9 mouse cellular contexts compared by ENCODE assay signal in genomic region chr15:103250195-103250740, GRCm38 (mm10). TPM values are rescaled to one million over a fixed set of nuclear protein-coding genes. Genes with fewer than 3 reads are reported as not detected.
A peak's percentile ranks its signal among the peaks of the same experiment; 100 is the strongest.
DNase-seq lines count a peak whose midpoint lies in the region; ATAC-seq lines count a peak whose summit lies in the region.
"Had no signal": no experiment of that assay in that cellular context is flagged by ENCODE, and none has a peak within 500 bp of the region (broad histone marks: within the 10 kb centered on the region; RNA-seq: fewer than 3 reads in every experiment).

No protein-coding gene starts in this region.

- intact Hi-C loops in heart, postnatal 14 days (cut with DNase I) = no loop called here

- H3K27me3 ChIP-seq in forebrain, embryonic 11.5 days (ENCODE audit: control insufficient read depth, insufficient read depth, low read length) = no peaks in the 10 kb centered on the region
- H3K27me3 ChIP-seq in forebrain, embryonic 15.5 days = no peaks in the 10 kb centered on the region
- no peaks in the 10 kb centered on the region for H3K27me3 ChIP-seq in embryonic facial prominence, embryonic 11.5 days (ENCODE audit: control insufficient read depth, insufficient read depth, low read length)
- H3K27me3 ChIP-seq in limb, embryonic 11.5 days (ENCODE audit: control insufficient read depth, insufficient read depth, low read length) = no peaks in the 10 kb centered on the region
- H3K27me3 ChIP-seq in midbrain, embryonic 14.5 days (ENCODE audit: control insufficient read depth, insufficient read depth, low read length) = 0 out of 2 replicates have a peak, but pooled peaks cover 4% of the 10 kb centered on the region

- 0 out of 2 replicates have a peak overlapping the region, but pooled peaks have one; percentile 25 for H3K27ac ChIP-seq in forebrain, embryonic 11.5 days (ENCODE audit: low read depth, low read length)
- H3K27ac ChIP-seq in forebrain, embryonic 15.5 days (replicated peaks) = no peak overlapping the region
- H3K27ac ChIP-seq in embryonic facial prominence, embryonic 11.5 days (replicated peaks; ENCODE audit: low read depth, low read length) = no peak overlapping the region
- peak overlapping the region; percentile 2; the same call in 1 of the 2 replicates for H3K27ac ChIP-seq in limb, embryonic 11.5 days (replicated peaks; ENCODE audit: low read depth, low read length)
- no peak overlapping the region for H3K27ac ChIP-seq in midbrain, embryonic 14.5 days (replicated peaks; ENCODE audit: low read depth, low read length)

- peak; percentile 29; the same call in 1 of the 2 replicates for ATAC-seq in forebrain, embryonic 11.5 days (replicated peaks; ENCODE audit: low FRiP score)
- no peak for ATAC-seq in forebrain, embryonic 15.5 days (replicated peaks)
- ATAC-seq in embryonic facial prominence, embryonic 11.5 days (replicated peaks; ENCODE audit: insufficient number of reproducible peaks, low FRiP score, low TSS enrichment, low read depth) = no peak; the same call in 1 of the 2 replicates
- no peak for ATAC-seq in limb, embryonic 11.5 days (ENCODE audit: insufficient number of reproducible peaks, low FRiP score, low TSS enrichment, low read depth)
- no peak for ATAC-seq in midbrain, embryonic 14.5 days (ENCODE audit: low FRiP score, low TSS enrichment)

- peaks cover 5% of the 10 kb centered on the region; the same call in 1 of the 2 replicates for H3K4me1 ChIP-seq in forebrain, embryonic 11.5 days (replicated peaks; ENCODE audit: control insufficient read depth, insufficient read depth, low read length)
- H3K4me1 ChIP-seq in forebrain, embryonic 15.5 days = peaks cover 9% of the 10 kb centered on the region
- H3K4me1 ChIP-seq in embryonic facial prominence, embryonic 11.5 days (ENCODE audit: control insufficient read depth, insufficient read depth, low read length) = no peaks in the 10 kb centered on the region; the same call in 1 of the 2 replicates
- H3K4me1 ChIP-seq in limb, embryonic 11.5 days (ENCODE audit: control insufficient read depth, insufficient read depth, low read length) = peaks cover 6% of the 10 kb centered on the region
- peaks cover 6% of the 10 kb centered on the region for H3K4me1 ChIP-seq in midbrain, embryonic 14.5 days (ENCODE audit: control insufficient read depth, insufficient read depth, low read length)

- peaks cover 27% of the 10 kb centered on the region for H3K36me3 ChIP-seq in forebrain, embryonic 11.5 days (ENCODE audit: control insufficient read depth, insufficient read depth, low read length)
- H3K36me3 ChIP-seq in forebrain, embryonic 15.5 days = peaks cover 41% of the 10 kb centered on the region
- peaks cover 21% of the 10 kb centered on the region for H3K36me3 ChIP-seq in embryonic facial prominence, embryonic 11.5 days (replicated peaks; ENCODE audit: control insufficient read depth, insufficient read depth, low read depth, low read length)
- peaks cover 31% of the 10 kb centered on the region for H3K36me3 ChIP-seq in limb, embryonic 11.5 days (ENCODE audit: control insufficient read depth, insufficient read depth, low read length)
- H3K36me3 ChIP-seq in midbrain, embryonic 14.5 days (ENCODE audit: control insufficient read depth, insufficient read depth, low read length) = peaks cover 42% of the 10 kb centered on the region

- no peak overlapping the region for H3K4me3 ChIP-seq in forebrain, embryonic 11.5 days (ENCODE audit: low read depth, low read length)
- H3K4me3 ChIP-seq in forebrain, embryonic 15.5 days = no peak overlapping the region
- H3K4me3 ChIP-seq in embryonic facial prominence, embryonic 11.5 days (ENCODE audit: low read depth, low read length) = no peak overlapping the region
- no peak overlapping the region for H3K4me3 ChIP-seq in limb, embryonic 11.5 days (ENCODE audit: low read depth, low read length)
- no peak overlapping the region for H3K4me3 ChIP-seq in midbrain, embryonic 14.5 days (replicated peaks; ENCODE audit: low read depth, low read length)

- no peak overlapping the region for H3K9ac ChIP-seq in forebrain, embryonic 11.5 days (ENCODE audit: low read length)
- H3K9ac ChIP-seq in forebrain, embryonic 15.5 days (replicated peaks) = no peak overlapping the region
- H3K9ac ChIP-seq in embryonic facial prominence, embryonic 11.5 days (replicated peaks; ENCODE audit: low read length) = no peak overlapping the region
- no peak overlapping the region for H3K9ac ChIP-seq in limb, embryonic 11.5 days (ENCODE audit: low read length)
- H3K9ac ChIP-seq in midbrain, embryonic 14.5 days (replicated peaks; ENCODE audit: low read length) = no peak overlapping the region

- no peaks in the 10 kb centered on the region for H3K9me3 ChIP-seq in forebrain, embryonic 11.5 days (ENCODE audit: control insufficient read depth, low read length)
- H3K9me3 ChIP-seq in forebrain, embryonic 15.5 days = no peaks in the 10 kb centered on the region
- no peaks in the 10 kb centered on the region for H3K9me3 ChIP-seq in embryonic facial prominence, embryonic 11.5 days (replicated peaks; ENCODE audit: control insufficient read depth, low read length)
- H3K9me3 ChIP-seq in limb, embryonic 11.5 days (ENCODE audit: control insufficient read depth, low read length) = no peaks in the 10 kb centered on the region
- H3K9me3 ChIP-seq in midbrain, embryonic 14.5 days (ENCODE audit: control insufficient read depth, low read length) = no peaks in the 10 kb centered on the region

- 24% methylated on average over 2 of the region's 2 CpGs for WGBS in forebrain, embryonic 11.5 days
- WGBS in forebrain, embryonic 15.5 days = 26% methylated on average over 2 of the region's 2 CpGs
- 34% methylated on average over 2 of the region's 2 CpGs for WGBS in embryonic facial prominence, embryonic 11.5 days
- WGBS in limb, embryonic 11.5 days = 33% methylated on average over 2 of the region's 2 CpGs
- WGBS in midbrain, embryonic 14.5 days = 44% methylated on average over 2 of the region's 2 CpGs

- DNase-seq in forebrain, embryonic 11.5 days (ENCODE audit: low spot score) = peak; percentile 79
- peak; percentile 86 for DNase-seq in R1 (ENCODE audit: low read depth, low spot score)
- DNase-seq in embryonic facial prominence, embryonic 11.5 days (ENCODE audit: low spot score) = peak; percentile 57
- peak; percentile 73 to 82 for DNase-seq in heart, postnatal 14 days
- DNase-seq in limb, embryonic 11.5 days (ENCODE audit: low spot score) = peak; percentile 83
- peak; percentile 50 for DNase-seq in midbrain, embryonic 14.5 days
- peak; percentile 65 for DNase-seq in testis, postnatal 14 days (ENCODE audit: low spot score)

- H3K4me2 ChIP-seq in forebrain, embryonic 11.5 days (ENCODE audit: low read depth, low read length, severe bottlenecking) = no peak overlapping the region
- H3K4me2 ChIP-seq in forebrain, embryonic 15.5 days (replicated peaks) = no peak overlapping the region
- H3K4me2 ChIP-seq in embryonic facial prominence, embryonic 11.5 days (ENCODE audit: low read depth, low read length) = no peak overlapping the region
- no peak overlapping the region for H3K4me2 ChIP-seq in limb, embryonic 11.5 days (ENCODE audit: low read depth, severe bottlenecking)
- H3K4me2 ChIP-seq in midbrain, embryonic 14.5 days (ENCODE audit: low read length) = no peak overlapping the region

RNA-seq across cellular contexts. Expression of gene Nfe2, which starts 7.9 kb away (rescaled TPM):
- 6.6 and 7.6 TPM in 2 replicates for polyA plus RNA-seq in forebrain, embryonic 11.5 days (2014; fragmentation: Nextera tagmentation; extraction: Ambion mirVana)
- 0.38 and 0.63 TPM in 2 replicates for polyA plus RNA-seq in forebrain, embryonic 15.5 days (2015; fragmentation: Nextera tagmentation; extraction: Ambion mirVana)
- polyA plus RNA-seq in embryonic facial prominence, embryonic 11.5 days (2014; fragmentation: Nextera tagmentation; extraction: Ambion mirVana) = 5.4 and 8.0 TPM in 2 replicates
- under 1 TPM; 0.60 to 0.83 TPM for total RNA-seq in heart, postnatal 14 days (2021)
- polyA plus RNA-seq in limb, embryonic 11.5 days (2014; fragmentation: Nextera tagmentation; extraction: Ambion mirVana) = 5.4 and 7.7 TPM in 2 replicates
- 0.49 and 0.62 TPM in 2 replicates for polyA plus RNA-seq in midbrain, embryonic 14.5 days (2014; fragmentation: Nextera tagmentation; extraction: Ambion mirVana)
- total RNA-seq: left cerebral cortex, postnatal 36 days had no signal

RNA-seq across cellular contexts. Expression of gene Hnrnpa1, which starts 10.0 kb away (rescaled TPM):
- 1,395 and 1,473 TPM in 2 replicates for polyA plus RNA-seq in forebrain, embryonic 11.5 days (2014; fragmentation: Nextera tagmentation; extraction: Ambion mirVana)
- polyA plus RNA-seq in forebrain, embryonic 15.5 days (2015; fragmentation: Nextera tagmentation; extraction: Ambion mirVana) = 995 and 1,028 TPM in 2 replicates
- polyA plus RNA-seq in embryonic facial prominence, embryonic 11.5 days (2014; fragmentation: Nextera tagmentation; extraction: Ambion mirVana) = 1,361 and 1,483 TPM in 2 replicates
- total RNA-seq in heart, postnatal 14 days (2021) = 100 to 1,000 TPM; 174 to 180 TPM
- polyA plus RNA-seq in limb, embryonic 11.5 days (2014; fragmentation: Nextera tagmentation; extraction: Ambion mirVana) = 1,585 and 1,592 TPM in 2 replicates
- polyA plus RNA-seq in midbrain, embryonic 14.5 days (2014; fragmentation: Nextera tagmentation; extraction: Ambion mirVana) = 764 and 768 TPM in 2 replicates

RNA-seq across cellular contexts. Expression of gene Cbx5, which starts 10.7 kb away (rescaled TPM):
- 214 and 221 TPM in 2 replicates for polyA plus RNA-seq in forebrain, embryonic 11.5 days (2014; fragmentation: Nextera tagmentation; extraction: Ambion mirVana)
- polyA plus RNA-seq in forebrain, embryonic 15.5 days (2015; fragmentation: Nextera tagmentation; extraction: Ambion mirVana) = 134 and 139 TPM in 2 replicates
- 210 and 217 TPM in 2 replicates for polyA plus RNA-seq in embryonic facial prominence, embryonic 11.5 days (2014; fragmentation: Nextera tagmentation; extraction: Ambion mirVana)
- 10 to 100 TPM; 54.6 to 65.4 TPM for total RNA-seq in heart, postnatal 14 days (2021)
- 210 and 225 TPM in 2 replicates for polyA plus RNA-seq in limb, embryonic 11.5 days (2014; fragmentation: Nextera tagmentation; extraction: Ambion mirVana)
- polyA plus RNA-seq in midbrain, embryonic 14.5 days (2014; fragmentation: Nextera tagmentation; extraction: Ambion mirVana) = 159 and 177 TPM in 2 replicates

RNA-seq across cellular contexts. Expression of gene Copz1, which starts 22.2 kb away (rescaled TPM):
- polyA plus RNA-seq in forebrain, embryonic 11.5 days (2014; fragmentation: Nextera tagmentation; extraction: Ambion mirVana) = 265 TPM in 2 replicates
- 215 and 220 TPM in 2 replicates for polyA plus RNA-seq in forebrain, embryonic 15.5 days (2015; fragmentation: Nextera tagmentation; extraction: Ambion mirVana)
- polyA plus RNA-seq in embryonic facial prominence, embryonic 11.5 days (2014; fragmentation: Nextera tagmentation; extraction: Ambion mirVana) = 327 and 331 TPM in 2 replicates
- total RNA-seq in heart, postnatal 14 days (2021) = 10 to 100 TPM; 58.9 to 63.6 TPM
- polyA plus RNA-seq in limb, embryonic 11.5 days (2014; fragmentation: Nextera tagmentation; extraction: Ambion mirVana) = 320 and 334 TPM in 2 replicates
- 197 and 231 TPM in 2 replicates for polyA plus RNA-seq in midbrain, embryonic 14.5 days (2014; fragmentation: Nextera tagmentation; extraction: Ambion mirVana)

Comparison
In these comparisons a context has a peak if more than half of its experiments do, and no peak if none do; other contexts are left out.
1. H3K27ac ChIP-seq: peak in forebrain, embryonic 11.5 days (single experiment) and limb, embryonic 11.5 days (single experiment); none in forebrain, embryonic 15.5 days (single experiment), embryonic facial prominence, embryonic 11.5 days (single experiment) and midbrain, embryonic 14.5 days (single experiment).
2. Peak in every context shown above with its lines, with median percentiles within 50 percentile points of each other: DNase-seq.